Mouse (Mus musculus) neural tube, embryonic 15.5 days (tissue): ENCODE measurements around the gene S1pr3. TPM values are rescaled to one million over a fixed set of nuclear protein-coding genes. Genes with fewer than 3 reads are reported as not detected.

ENCODE experiments used
- ATAC-seq: fragments of 200-750 bp; cut with Nextera tagmentation; 2 replicates; pipeline ENCODE4 v1.8.0; 2017; ENCODE audit warnings: mild to moderate bottlenecking, moderate TSS enrichment, moderate library complexity; ENCODE audit not compliant: low FRiP score
- H3K27ac ChIP-seq: fragments of 300-500 bp; sonication (generic); replicated peaks from 2 replicates; pipeline ENCODE4 v1.5.1; 2015; ENCODE audit warnings: mild to moderate bottlenecking, inconsistent platforms
- H3K27me3 ChIP-seq: fragments of 300-500 bp; sonication (generic); replicated peaks from 2 replicates; pipeline ENCODE4 v1.6.1; 2015; ENCODE audit warnings: inconsistent platforms
- H3K36me3 ChIP-seq: fragments of 300-500 bp; sonication (generic); 2 replicates; pipeline ENCODE4 v1.6.1; 2015; ENCODE audit warnings: inconsistent platforms
- H3K4me1 ChIP-seq: fragments of 300-500 bp; sonication (generic); 2 replicates; pipeline ENCODE4 v1.6.1; 2015; ENCODE audit warnings: inconsistent platforms
- H3K4me2 ChIP-seq: fragments of 300-500 bp; sonication (generic); 2 replicates; pipeline ENCODE4 v1.6.1; 2015; ENCODE audit warnings: inconsistent platforms, mild to moderate bottlenecking, moderate library complexity
- H3K4me3 ChIP-seq: fragments of 300-500 bp; sonication (generic); replicated peaks from 2 replicates; pipeline ENCODE4 v1.5.1; 2015; ENCODE audit warnings: mild to moderate bottlenecking, inconsistent platforms
- H3K9ac ChIP-seq: fragments of 300-500 bp; sonication (generic); replicated peaks from 2 replicates; pipeline ENCODE4 v1.6.1; 2015; ENCODE audit warnings: mild to moderate bottlenecking, inconsistent platforms
- H3K9me3 ChIP-seq: fragments of 300-500 bp; sonication (generic); replicated peaks from 2 replicates; pipeline ENCODE4 v1.6.1; 2016; ENCODE audit warnings: inconsistent platforms
- WGBS: fragments of 180-500 bp; shearing (Covaris S2); methylation state at CpG from one replicate; pipeline ENCODE4 v1.1.7; 2015; ENCODE audit warnings: mixed read lengths; 5-methylcytosine and 5-hydroxymethylcytosine counted together
- polyA plus RNA-seq: library from polyadenylated mRNA; unstranded; fragments of >200 nt; fragmentation: Nextera tagmentation; extraction: Ambion mirVana; gene quantifications from 2 replicates; pipeline ENCODE4 v1.2.1, GENCODE M21; 2015

S1pr3 gene
- polyA plus RNA-seq, 1 experiment from 2014 or later, result 12.5 TPM

GRCm38 (mm10) chr13:51384899-51385298 is 23.5 kb upstream of the S1pr3 start:
- 74% methylated on average over 2 of the region's 2 CpGs for WGBS
- Histone ChIP-seq H3K4me2 (no peak overlapping the region), H3K36me3 (no peaks in the 10 kb centered on the region), H3K9me3 (no peaks in the 10 kb centered on the region), H3K4me3 (no peak overlapping the region), H3K9ac (no peak overlapping the region), H3K27me3 (no peaks in the 10 kb centered on the region), H3K27ac (no peak overlapping the region), H3K4me1 (no peaks in the 10 kb centered on the region)
- no peak for ATAC-seq

DNA sequence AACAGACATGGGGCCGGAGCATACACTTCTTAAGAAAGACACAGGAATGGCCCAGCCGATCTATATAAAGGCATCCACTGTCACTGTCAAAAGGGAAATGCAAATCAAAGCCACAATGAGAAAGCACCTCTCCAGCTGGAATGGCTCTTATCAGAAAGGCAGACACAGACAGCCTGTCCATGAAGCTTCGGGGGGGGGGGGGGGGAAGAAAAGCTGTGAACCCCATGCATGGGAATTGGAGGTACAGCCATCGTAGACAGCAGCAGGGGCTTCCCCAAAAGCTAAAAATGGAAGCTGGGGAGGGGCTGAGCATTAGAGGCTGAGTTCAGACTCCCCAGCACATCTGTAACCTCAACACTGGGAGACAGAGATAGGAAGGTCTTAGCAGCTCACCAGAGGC is 20.5 kb upstream of the S1pr3 start:
- Histone ChIP-seq H3K4me1 (no peaks in the 10 kb centered on the region), H3K27me3 (no peaks in the 10 kb centered on the region), H3K9ac (no peak overlapping the region), H3K27ac (no peak overlapping the region), H3K9me3 (no peaks in the 10 kb centered on the region), H3K36me3 (no peaks in the 10 kb centered on the region), H3K4me3 (no peak overlapping the region), H3K4me2 (no peak overlapping the region)
- WGBS, result 51% methylated on average over 4 of the region's 4 CpGs
- no peak for ATAC-seq

DNA sequence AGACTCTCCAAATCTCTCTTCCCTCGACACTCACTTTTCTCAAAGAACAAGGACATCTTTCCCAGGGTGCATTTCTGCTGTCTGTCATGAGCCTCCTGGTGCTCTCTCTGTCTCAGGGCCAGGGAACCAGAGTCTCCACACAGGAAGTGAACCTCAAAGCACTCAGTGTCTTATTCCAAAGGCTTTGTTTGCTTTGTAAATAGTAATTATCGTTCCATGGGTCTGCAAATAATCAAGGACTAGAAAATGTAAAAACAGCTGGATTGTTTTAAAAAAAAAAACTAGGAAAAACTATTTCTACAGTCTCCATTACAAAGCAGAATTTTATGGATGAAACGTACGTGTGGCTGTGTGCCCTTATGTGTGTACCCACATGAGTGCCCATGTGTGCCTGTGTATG is 18.0 kb upstream of the S1pr3 start:
- Histone ChIP-seq H3K4me1 (no peaks in the 10 kb centered on the region), H3K4me2 (no peak overlapping the region), H3K9ac (no peak overlapping the region), H3K36me3 (no peaks in the 10 kb centered on the region), H3K27ac (no peak overlapping the region), H3K27me3 (no peaks in the 10 kb centered on the region), H3K9me3 (no peaks in the 10 kb centered on the region), H3K4me3 (no peak overlapping the region)
- no peak for ATAC-seq
- 75% methylated on average over 4 of the region's 4 CpGs for WGBS

DNA sequence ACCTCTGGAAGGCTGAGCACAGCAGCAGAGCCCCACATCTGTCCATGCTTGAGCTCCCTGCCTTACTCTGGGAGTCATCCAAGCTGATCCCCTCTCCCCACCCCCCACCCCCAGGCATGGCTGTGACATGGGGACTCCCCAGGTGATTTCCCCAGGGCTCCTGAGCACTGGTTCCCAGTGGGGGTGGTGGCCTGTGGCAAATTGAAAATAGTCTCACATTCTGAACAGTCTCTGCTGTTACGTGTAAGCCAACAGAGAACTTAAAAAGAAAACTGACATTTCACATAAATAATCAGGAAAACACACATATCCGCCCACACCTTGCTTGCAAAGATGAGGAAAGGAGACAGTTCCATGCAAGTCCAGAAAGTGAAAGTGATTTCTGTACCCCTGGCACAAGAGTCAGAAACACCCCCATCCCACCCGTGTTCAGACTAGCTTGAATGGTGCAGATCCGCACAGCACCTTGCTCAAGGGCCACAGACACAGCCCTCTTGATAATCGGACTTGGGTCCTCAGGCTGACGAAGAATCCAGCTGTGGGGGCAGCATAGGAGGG is 17.0 kb upstream of the S1pr3 start:
- Histone ChIP-seq H3K27me3 (no peaks in the 10 kb centered on the region), H3K9ac (no peak overlapping the region), H3K27ac (no peak overlapping the region), H3K4me1 (no peaks in the 10 kb centered on the region), H3K36me3 (no peaks in the 10 kb centered on the region), H3K4me2 (no peak overlapping the region), H3K9me3 (no peaks in the 10 kb centered on the region), H3K4me3 (no peak overlapping the region)
- no peak for ATAC-seq
- WGBS, result 83% methylated on average over 6 of the region's 6 CpGs

- H3K9ac ChIP-seq, result no peak overlapping the region
- H3K4me3 ChIP-seq, result no peak overlapping the region
- WGBS, result no CpG with 5 or more reads among the region's 1 CpGs
- no peaks in the 10 kb centered on the region for H3K27me3 ChIP-seq
- no peak overlapping the region for H3K4me2 ChIP-seq
- no peaks in the 10 kb centered on the region for H3K4me1 ChIP-seq
- no peak overlapping the region for H3K27ac ChIP-seq
- no peaks in the 10 kb centered on the region for H3K9me3 ChIP-seq
- no peak for ATAC-seq
- H3K36me3 ChIP-seq, result no peaks in the 10 kb centered on the region
Measured at GRCm38 (mm10) chr13:51392256-51392655, 16.2 kb upstream of the S1pr3 start.

DNA sequence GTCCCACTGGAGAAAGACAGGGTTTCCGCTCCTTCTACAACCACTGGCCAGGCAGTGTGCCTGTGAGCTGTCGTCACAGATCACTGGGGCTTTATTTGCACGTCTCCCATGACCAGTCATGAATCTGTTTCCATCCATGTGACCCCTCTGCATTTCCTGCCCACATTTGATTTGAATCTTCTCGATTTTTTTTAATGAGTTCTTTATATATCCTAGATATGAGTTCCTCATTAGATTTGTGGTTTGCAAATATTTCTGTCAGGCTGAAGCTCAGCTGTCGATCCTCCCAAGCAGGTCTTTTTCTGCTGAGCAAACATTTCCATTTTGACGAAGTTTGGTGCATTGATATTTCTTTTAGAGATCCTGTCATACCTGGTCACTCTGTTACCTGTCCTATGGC is 10.6 kb upstream of the S1pr3 start:
- Histone ChIP-seq H3K4me2 (no peak overlapping the region), H3K4me3 (no peak overlapping the region), H3K27me3 (no peaks in the 10 kb centered on the region), H3K27ac (no peak overlapping the region), H3K36me3 (no peaks in the 10 kb centered on the region), H3K4me1 (peaks cover 14% of the 10 kb centered on the region), H3K9me3 (no peaks in the 10 kb centered on the region), H3K9ac (no peak overlapping the region)
- WGBS, result 85% methylated on average over 6 of the region's 6 CpGs
- no peak for ATAC-seq

- ATAC-seq, result no peak
- WGBS, result 95% methylated on average over 3 of the region's 3 CpGs
Measured at GRCm38 (mm10) chr13:51399562-51399961, 8.9 kb upstream of the S1pr3 start.

DNA sequence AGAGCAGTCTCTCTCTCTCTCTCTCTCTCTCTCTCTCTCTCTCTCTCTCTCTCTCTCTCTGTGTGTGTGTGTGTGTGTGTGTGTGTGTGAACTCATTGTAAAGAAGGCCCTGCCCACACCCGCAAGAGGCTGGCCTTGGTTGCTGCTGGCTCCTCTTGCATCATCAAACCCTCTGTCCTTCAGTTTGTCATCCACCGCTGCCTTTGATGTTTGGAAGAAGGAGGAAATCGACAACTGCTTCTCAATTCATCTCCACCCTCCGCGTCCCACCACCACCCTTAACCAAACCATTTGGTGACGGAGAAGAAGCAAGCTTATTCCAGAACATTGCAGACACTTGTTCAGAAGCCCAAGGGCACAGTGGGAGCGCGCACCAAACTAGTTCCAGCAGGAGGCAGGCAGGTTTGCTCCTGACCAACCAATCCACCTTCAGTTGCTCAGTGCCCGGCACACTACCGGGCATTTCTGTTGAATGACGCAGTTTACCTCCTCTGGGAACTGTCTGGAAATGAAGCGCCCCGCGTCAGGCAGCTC is 8.2 kb upstream of the S1pr3 start:
- H3K4me3 ChIP-seq, result peak overlapping the region; percentile 41
- peaks cover 14% of the 10 kb centered on the region for H3K4me1 ChIP-seq
- H3K27me3 ChIP-seq, result no peaks in the 10 kb centered on the region
- peak overlapping the region; percentile 66 for H3K27ac ChIP-seq
- H3K9me3 ChIP-seq, result no peaks in the 10 kb centered on the region
- H3K36me3 ChIP-seq, result no peaks in the 10 kb centered on the region
- peak overlapping the region; percentile 44 for H3K9ac ChIP-seq
- ATAC-seq, result peak; percentile 73
- 26% methylated on average over 14 of the region's 14 CpGs for WGBS
- peak overlapping the region; percentile 82 for H3K4me2 ChIP-seq

More at GRCm38 (mm10) chr13:51399562-51399961, 8.9 kb upstream of the S1pr3 start:
- Histone ChIP-seq H3K27ac (no peak overlapping the region), H3K4me2 (no peak overlapping the region), H3K4me1 (peaks cover 14% of the 10 kb centered on the region), H3K9me3 (no peaks in the 10 kb centered on the region), H3K27me3 (no peaks in the 10 kb centered on the region), H3K4me3 (no peak overlapping the region), H3K9ac (no peak overlapping the region), H3K36me3 (no peaks in the 10 kb centered on the region)

DNA sequence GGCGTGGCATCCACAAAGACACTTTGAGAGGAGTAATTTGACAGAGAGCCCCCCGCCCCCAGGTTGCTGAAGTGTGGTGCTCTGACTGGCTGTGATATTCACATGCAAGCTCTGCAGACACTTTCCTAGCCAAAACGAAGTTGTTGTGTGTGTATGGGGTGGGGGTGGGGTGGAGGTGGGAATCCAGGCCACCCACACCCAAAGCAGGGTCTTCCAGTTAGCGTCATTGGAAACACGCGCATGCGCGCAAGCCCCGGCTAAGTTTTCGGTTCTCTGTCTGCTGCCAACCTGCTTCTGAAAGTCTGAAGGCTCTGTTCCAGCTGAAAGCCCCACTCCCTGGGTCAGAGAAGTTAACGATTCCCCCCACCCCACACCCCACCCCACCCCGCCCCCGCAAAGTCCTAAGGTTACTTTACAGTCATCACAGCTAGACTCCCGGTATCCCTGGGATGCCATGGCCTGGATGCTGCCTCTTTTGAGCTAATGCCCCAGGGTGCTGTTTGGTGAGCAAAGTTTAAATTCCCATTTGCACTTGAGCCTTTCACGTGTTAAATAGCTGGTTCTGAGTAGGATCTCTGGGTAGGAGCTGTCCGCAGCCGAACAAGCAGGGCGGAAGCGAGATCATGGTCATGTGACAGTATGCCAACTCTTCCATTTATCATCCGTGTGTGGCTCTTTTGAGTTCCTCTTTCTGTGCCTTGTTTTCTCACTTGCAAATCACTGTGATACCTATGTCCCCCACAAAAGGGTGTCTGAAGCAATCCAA is 7.5 kb upstream of the S1pr3 start:
- Histone ChIP-seq H3K4me1 (peaks cover 14% of the 10 kb centered on the region), H3K9ac (peak overlapping the region; percentile 44), H3K4me2 (peak overlapping the region; percentile 82), H3K4me3 (peak overlapping the region; percentile 41), H3K27me3 (no peaks in the 10 kb centered on the region), H3K36me3 (no peaks in the 10 kb centered on the region), H3K9me3 (no peaks in the 10 kb centered on the region), H3K27ac (peak overlapping the region; percentile 66)
- ATAC-seq, result peak; percentile 90
- WGBS, result 3% methylated on average over 20 of the region's 20 CpGs

DNA sequence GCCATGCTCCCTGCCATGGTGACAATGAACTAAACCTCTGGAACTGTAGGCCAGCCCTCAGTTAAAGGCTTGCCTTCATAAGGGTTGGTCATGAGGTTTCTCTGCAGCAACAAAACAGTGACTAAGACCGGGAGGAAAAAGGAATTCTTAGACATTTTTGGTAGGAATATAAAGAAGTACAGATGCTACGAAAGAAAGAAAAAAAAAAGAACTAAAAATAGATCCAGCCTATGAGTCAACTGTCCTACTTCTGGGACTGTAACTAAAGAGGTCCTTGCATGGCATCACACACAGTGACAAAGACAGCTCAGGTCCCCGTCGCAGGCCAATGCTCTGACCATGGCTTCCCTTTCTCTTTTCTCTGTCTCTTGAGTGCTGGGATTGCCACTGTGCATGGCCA is 3.9 kb upstream of the S1pr3 start:
- no peak for ATAC-seq
- Histone ChIP-seq H3K9me3 (no peaks in the 10 kb centered on the region), H3K4me3 (no peak overlapping the region), H3K27me3 (peaks cover 20% of the 10 kb centered on the region), H3K4me1 (peaks cover 29% of the 10 kb centered on the region), H3K36me3 (no peaks in the 10 kb centered on the region), H3K4me2 (no peak overlapping the region), H3K9ac (no peak overlapping the region), H3K27ac (no peak overlapping the region)
- 92% methylated on average over 4 of the region's 4 CpGs for WGBS

DNA sequence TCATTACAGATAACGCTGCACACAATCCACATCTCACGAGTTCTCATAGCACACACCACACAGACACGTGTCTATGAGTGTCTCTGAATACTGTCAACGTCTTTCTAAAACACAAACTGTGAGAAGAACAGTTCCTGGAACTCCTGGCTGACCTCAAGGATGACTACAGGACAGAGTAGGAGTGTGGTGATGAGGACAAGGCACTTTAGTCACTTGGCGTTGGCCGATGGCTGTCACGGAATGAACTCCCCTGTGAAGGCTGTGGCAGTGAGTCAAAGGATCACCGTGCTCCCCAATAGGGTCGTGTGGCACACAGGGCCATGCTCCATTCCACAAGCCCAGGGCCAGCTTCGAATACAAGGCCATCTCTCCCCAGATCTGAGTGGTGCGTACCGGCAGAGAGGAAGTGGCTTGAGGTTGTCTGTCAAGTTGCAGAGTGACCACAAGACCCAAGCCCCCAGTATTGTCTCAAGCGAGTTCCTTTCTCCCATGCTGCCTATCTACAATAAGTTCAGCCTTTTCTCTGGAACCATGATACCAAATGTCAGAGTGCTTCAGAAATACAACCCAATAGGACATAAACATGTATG is 2.6 kb upstream of the S1pr3 start:
- no peaks in the 10 kb centered on the region for H3K9me3 ChIP-seq
- no peaks in the 10 kb centered on the region for H3K36me3 ChIP-seq
- no peak for ATAC-seq
- peaks cover 27% of the 10 kb centered on the region for H3K27me3 ChIP-seq
- no peak overlapping the region for H3K9ac ChIP-seq
- no peak overlapping the region for H3K4me2 ChIP-seq
- no peak overlapping the region for H3K27ac ChIP-seq
- 95% methylated on average over 13 of the region's 13 CpGs for WGBS
- H3K4me1 ChIP-seq, result peaks cover 21% of the 10 kb centered on the region
- H3K4me3 ChIP-seq, result no peak overlapping the region
